Mouse (Mus musculus) liver, postnatal 0 days (tissue): ENCODE data around the gene Def8.

Experiments
- CTCF ChIP-seq: sonication (generic); IDR thresholded peaks from 2 replicates; pipeline ENCODE4 v1.5.1; 2016; ENCODE audit warnings: antibody characterized with exemption, low read depth
- EP300 ChIP-seq: IDR thresholded peaks from 2 replicates; pipeline ENCODE4 v1.6.1; 2016; ENCODE audit warnings: antibody characterized with exemption, low read depth, mild to moderate bottlenecking

- TF ChIP-seq CTCF (peak; percentile 41), EP300 (no peak)
Observed at GRCm38 (mm10) chr8:123482627-123483026, 59.3 kb downstream of the Def8 start.
